30 mouse cellular contexts compared by ENCODE assay signal in genomic region chr19:45209776-45210422, GRCm38 (mm10). TPM values are rescaled to one million over a fixed set of nuclear protein-coding genes. Genes with fewer than 3 reads are reported as not detected.
DNase-seq lines count a peak whose midpoint lies in the region; ATAC-seq and TF ChIP-seq lines count a peak whose summit lies in the region.
"Had no signal": no experiment of that assay in that cellular context is flagged by ENCODE, and none has a peak within 500 bp of the region (broad histone marks: within the 10 kb centered on the region; RNA-seq: fewer than 3 reads in every experiment).

No protein-coding gene starts in this region.

- ATAC-seq in embryonic facial prominence, embryonic 14.5 days (ENCODE audit: low read depth): no peak
- peak; percentile 33 for ATAC-seq in megakaryocyte progenitor cell, adult 5-6 weeks (replicated peaks; ENCODE audit: poor library complexity)
- peak; percentile 36 for ATAC-seq in stomach, postnatal 0 days (ENCODE audit: low FRiP score, low TSS enrichment)
- ATAC-seq in liver, postnatal 0 days: no peak
- ATAC-seq: activated CD4-positive, CD25-positive, alpha-beta regulatory T cell, adult 4 months; forebrain, embryonic 14.5 days; hindbrain, postnatal 0 days; Patski had no signal

- TF ChIP-seq CTCF in stomach, postnatal 0 days (IDR thresholded peaks at IDR 0.05; ENCODE audit: low read depth): no peak
- TF ChIP-seq CTCF in liver, postnatal 0 days (IDR thresholded peaks at IDR 0.05; ENCODE audit: low read depth): no peak

- no peak for DNase-seq in embryonic facial prominence, embryonic 14.5 days (ENCODE audit: low spot score)
- DNase-seq in embryonic facial prominence, embryonic 10.5 days (ENCODE audit: low spot score): no peak
- peak; percentile 72 for DNase-seq in 416B (ENCODE audit: low read depth)
- no peak for DNase-seq in stomach, postnatal 0 days (ENCODE audit: low spot score)
- DNase-seq in liver, postnatal 0 days: no peak
- DNase-seq in ovary, postnatal 14 days (ENCODE audit: low spot score): no peak
- DNase-seq: adrenal gland, postnatal 36 days; cerebellum, adult 11 months; cerebellum, adult 8-10 months; cerebellum, postnatal 14 days; embryo, embryonic 11 days; gastrocnemius, adult 2 months; gastrocnemius, postnatal 36 days; heart, adult 18-20 months; heart, postnatal 14 days had no signal

- H3K27ac ChIP-seq in embryonic facial prominence, embryonic 14.5 days (replicated peaks; ENCODE audit: low read depth, low read length): 0 out of 2 replicates have a peak overlapping the region, but pooled peaks have one; percentile 10
- no peak overlapping the region for H3K27ac ChIP-seq in embryonic facial prominence, embryonic 10.5 days (replicated peaks)
- no peak overlapping the region; the same call in 1 of the 2 replicates for H3K27ac ChIP-seq in stomach, postnatal 0 days (replicated peaks)
- no peak overlapping the region for H3K27ac ChIP-seq in liver, postnatal 0 days (ENCODE audit: low read depth)
- H3K27ac ChIP-seq: embryonic facial prominence, embryonic 12.5 days; forebrain, embryonic 10.5 days; gastrocnemius, adult 2 months; heart, embryonic 10.5 days; heart, embryonic 15.5 days; hindbrain, embryonic 13.5 days; hindbrain, postnatal 0 days had no signal

- peaks cover 6% of the 10 kb centered on the region; the same call in 1 of the 2 replicates for H3K4me1 ChIP-seq in embryonic facial prominence, embryonic 14.5 days (ENCODE audit: control insufficient read depth, insufficient read depth, low read length)
- H3K4me1 ChIP-seq in embryonic facial prominence, embryonic 10.5 days: peaks cover 16% of the 10 kb centered on the region
- no peaks in the 10 kb centered on the region for H3K4me1 ChIP-seq in stomach, postnatal 0 days (replicated peaks; ENCODE audit: control insufficient read depth, insufficient read depth)
- 0 out of 2 replicates have a peak, but pooled peaks cover 2% of the 10 kb centered on the region for H3K4me1 ChIP-seq in liver, postnatal 0 days (ENCODE audit: insufficient read depth)

- H3K36me3 ChIP-seq in embryonic facial prominence, embryonic 14.5 days (ENCODE audit: control insufficient read depth, insufficient read depth, low read length): no peaks in the 10 kb centered on the region
- 0 out of 2 replicates have a peak, but pooled peaks cover 4% of the 10 kb centered on the region for H3K36me3 ChIP-seq in embryonic facial prominence, embryonic 10.5 days (replicated peaks)
- H3K36me3 ChIP-seq in stomach, postnatal 0 days (ENCODE audit: control insufficient read depth, insufficient read depth, low read length): no peaks in the 10 kb centered on the region
- no peaks in the 10 kb centered on the region for H3K36me3 ChIP-seq in liver, postnatal 0 days (replicated peaks; ENCODE audit: insufficient read depth, low read length)
- H3K36me3 ChIP-seq: embryonic facial prominence, embryonic 12.5 days; forebrain, embryonic 10.5 days; heart, embryonic 10.5 days; heart, embryonic 15.5 days; hindbrain, embryonic 13.5 days had no signal

- H3K4me2 ChIP-seq in embryonic facial prominence, embryonic 14.5 days (ENCODE audit: low read depth, low read length): no peak overlapping the region
- no peak overlapping the region for H3K4me2 ChIP-seq in stomach, postnatal 0 days (replicated peaks; ENCODE audit: low read depth)
- H3K4me2 ChIP-seq in liver, postnatal 0 days (ENCODE audit: low read depth, low read length): no peak overlapping the region
- H3K4me2 ChIP-seq: embryonic facial prominence, embryonic 12.5 days; heart, embryonic 15.5 days; hindbrain, embryonic 13.5 days had no signal

- WGBS in embryonic facial prominence, embryonic 14.5 days: 73% methylated on average over 14 of the region's 14 CpGs
- WGBS in embryonic facial prominence, embryonic 10.5 days: 82% methylated on average over 14 of the region's 14 CpGs
- WGBS in stomach, postnatal 0 days: 48% methylated on average over 14 of the region's 14 CpGs
- WGBS in liver, postnatal 0 days (ENCODE audit: insufficient replicate concordance): 57% methylated on average over 14 of the region's 14 CpGs

- no peak for TF ChIP-seq EP300 in stomach, postnatal 0 days (optimal IDR thresholded peaks at IDR 0.05)
- no peak for TF ChIP-seq EP300 in liver, postnatal 0 days (IDR thresholded peaks at IDR 0.05; ENCODE audit: low read depth)

- H3K9ac ChIP-seq in embryonic facial prominence, embryonic 14.5 days (ENCODE audit: low read depth, low read length): no peak overlapping the region
- H3K9ac ChIP-seq in stomach, postnatal 0 days (ENCODE audit: low read length): no peak overlapping the region
- H3K9ac ChIP-seq in liver, postnatal 0 days (replicated peaks): no peak overlapping the region
- H3K9ac ChIP-seq: embryonic facial prominence, embryonic 12.5 days; heart, embryonic 15.5 days; hindbrain, embryonic 13.5 days had no signal

- no peaks in the 10 kb centered on the region for H3K9me3 ChIP-seq in embryonic facial prominence, embryonic 14.5 days (ENCODE audit: control insufficient read depth, low read length)
- H3K9me3 ChIP-seq in embryonic facial prominence, embryonic 10.5 days: peaks cover 6% of the 10 kb centered on the region; the same call in 1 of the 2 replicates
- H3K9me3 ChIP-seq in stomach, postnatal 0 days (ENCODE audit: control insufficient read depth, low read length): no peaks in the 10 kb centered on the region
- H3K9me3 ChIP-seq in liver, postnatal 0 days (ENCODE audit: low read length): no peaks in the 10 kb centered on the region
- H3K9me3 ChIP-seq: embryonic facial prominence, embryonic 12.5 days; heart, embryonic 15.5 days; hindbrain, embryonic 13.5 days had no signal

- no peak overlapping the region for H3K4me3 ChIP-seq in embryonic facial prominence, embryonic 14.5 days (ENCODE audit: low read depth, low read length)
- no peak overlapping the region for H3K4me3 ChIP-seq in embryonic facial prominence, embryonic 10.5 days
- H3K4me3 ChIP-seq in stomach, postnatal 0 days (ENCODE audit: low read depth, low read length): no peak overlapping the region
- H3K4me3 ChIP-seq in liver, postnatal 0 days (ENCODE audit: low read depth, low read length): no peak overlapping the region
- H3K4me3 ChIP-seq: embryonic facial prominence, embryonic 12.5 days; forebrain, embryonic 10.5 days; gastrocnemius, adult 2 months; heart, embryonic 10.5 days; heart, embryonic 15.5 days; hindbrain, embryonic 13.5 days had no signal

- H3K27me3 ChIP-seq in embryonic facial prominence, embryonic 14.5 days (replicated peaks; ENCODE audit: control insufficient read depth, insufficient read depth, low read length): 0 out of 2 replicates have a peak, but pooled peaks cover 4% of the 10 kb centered on the region
- peaks cover 45% of the 10 kb centered on the region for H3K27me3 ChIP-seq in embryonic facial prominence, embryonic 10.5 days (replicated peaks; ENCODE audit: low read depth, poor library complexity, severe bottlenecking)
- no peaks in the 10 kb centered on the region for H3K27me3 ChIP-seq in stomach, postnatal 0 days (ENCODE audit: control insufficient read depth, insufficient read depth, low read length)
- peaks cover 17% of the 10 kb centered on the region; the same call in 1 of the 2 replicates for H3K27me3 ChIP-seq in liver, postnatal 0 days (ENCODE audit: insufficient read depth, low read length)

RNA-seq across cellular contexts. Expression of gene Lbx1, which starts 25.7 kb away (rescaled TPM):
- 1.6 and 2.0 TPM in 2 replicates for polyA plus RNA-seq in embryonic facial prominence, embryonic 14.5 days (2014; fragmentation: Nextera tagmentation; extraction: Ambion mirVana)
- polyA plus RNA-seq in embryonic facial prominence, embryonic 10.5 days (2016; fragmentation: Nextera tagmentation; extraction: Ambion mirVana): 0.22 and 0.40 TPM in 2 replicates
- total RNA-seq in megakaryocyte progenitor cell, adult 5-6 weeks (2015): not detected in 2 replicates
- total RNA-seq in megakaryocyte progenitor cell, adult 5-6 weeks (2017): not detected in 2 replicates
- polyA plus RNA-seq in stomach, postnatal 0 days (2015; fragmentation: Nextera tagmentation; extraction: Ambion mirVana): 0.04 TPM in 1 of 2 replicates, not detected in the other
- polyA plus RNA-seq in liver, postnatal 0 days (2015; fragmentation: Nextera tagmentation; extraction: Ambion mirVana): 0.04 TPM in 1 of 2 replicates, not detected in the other
- total RNA-seq: common myeloid progenitor, adult 5-6 weeks; heart, postnatal 14 days; hematopoietic stem cell, adult 5-6 weeks had no signal
- polyA plus RNA-seq: activated CD4-positive, CD25-positive, alpha-beta regulatory T cell, adult 4 months; forebrain, embryonic 10.5 days; forebrain, embryonic 14.5 days; heart, embryonic 15.5 days; intestine, embryonic 14.5 days; Patski had no signal

RNA-seq across cellular contexts. Expression of gene Tlx1, which starts 59.4 kb away (rescaled TPM):
- polyA plus RNA-seq in embryonic facial prominence, embryonic 14.5 days (2014; fragmentation: Nextera tagmentation; extraction: Ambion mirVana): 1.7 and 1.9 TPM in 2 replicates
- polyA plus RNA-seq in embryonic facial prominence, embryonic 10.5 days (2016; fragmentation: Nextera tagmentation; extraction: Ambion mirVana): 3.1 and 3.3 TPM in 2 replicates
- total RNA-seq in megakaryocyte progenitor cell, adult 5-6 weeks (2015): not detected in 2 replicates
- total RNA-seq in megakaryocyte progenitor cell, adult 5-6 weeks (2017): not detected in 2 replicates
- not detected in 2 replicates for polyA plus RNA-seq in stomach, postnatal 0 days (2015; fragmentation: Nextera tagmentation; extraction: Ambion mirVana)
- polyA plus RNA-seq in liver, postnatal 0 days (2015; fragmentation: Nextera tagmentation; extraction: Ambion mirVana): not detected in 2 replicates
- total RNA-seq: adrenal gland, adult 18-20 months; adrenal gland, postnatal 36 days; common myeloid progenitor, adult 5-6 weeks; gastrocnemius, adult 2 months; gastrocnemius, postnatal 36 days; heart, adult 18-20 months; hematopoietic stem cell, adult 5-6 weeks had no signal
- polyA plus RNA-seq: activated CD4-positive, CD25-positive, alpha-beta regulatory T cell, adult 4 months; C2C12; forebrain, embryonic 10.5 days; forebrain, embryonic 14.5 days; Patski had no signal

Comparison
In these comparisons a context has a peak if more than half of its experiments do, and no peak if none do; other contexts are left out.
1. ATAC-seq: peak in megakaryocyte progenitor cell, adult 5-6 weeks (single experiment) and stomach, postnatal 0 days (single experiment); none in embryonic facial prominence, embryonic 14.5 days (single experiment) and liver, postnatal 0 days (single experiment).